Mouse (Mus musculus): ENCODE measurements at regions not wholly inside any gene's neighbourhood (a gene's known extent, or its start where the extent isn't known, plus 50 kb on each side); places are given as distances from the start of the nearest gene placed in this dataset.

DNA sequence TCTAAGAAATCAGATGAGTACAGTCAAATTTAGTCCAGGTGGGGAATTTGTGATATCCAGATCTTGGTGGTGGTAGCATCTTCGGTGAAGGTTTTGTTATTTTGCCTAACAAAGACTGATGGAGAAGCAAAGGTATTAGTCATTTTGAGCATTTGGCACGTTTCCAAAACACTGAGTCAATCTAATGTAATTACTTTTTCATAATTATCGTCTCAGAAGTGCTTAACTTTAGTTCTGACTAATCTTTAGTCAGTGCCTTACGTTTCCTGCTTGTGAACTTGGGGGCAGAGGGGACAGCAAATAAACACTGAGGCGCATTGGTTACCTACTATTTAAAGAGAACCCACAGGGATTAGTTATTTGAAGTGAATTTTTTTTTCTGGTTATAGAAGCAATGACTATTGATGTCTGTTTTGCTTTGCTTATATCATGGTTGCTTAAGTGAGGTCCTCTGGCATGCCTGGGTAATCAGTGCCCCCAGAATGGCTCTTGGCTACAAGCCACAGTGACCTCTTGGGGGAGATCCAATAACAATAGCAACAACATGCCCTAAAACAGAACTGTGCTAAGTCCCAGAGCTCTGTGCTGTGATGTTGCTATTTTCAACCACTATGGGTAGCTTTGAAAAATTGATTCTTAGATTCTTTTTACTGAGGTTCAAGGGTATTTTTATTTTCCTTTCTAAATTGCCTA, 275.1 kb downstream of the Gpat3 start:
- no peak for DNase-seq

- no peak for DNase-seq
Measured at GRCm38 (mm10) chr5:101112151-101112769, 266.7 kb downstream of the Gpat3 start.

- DNase-seq: no peak
Measured at GRCm38 (mm10) chr5:101111619-101112018, 266.1 kb downstream of the Gpat3 start.

DNA sequence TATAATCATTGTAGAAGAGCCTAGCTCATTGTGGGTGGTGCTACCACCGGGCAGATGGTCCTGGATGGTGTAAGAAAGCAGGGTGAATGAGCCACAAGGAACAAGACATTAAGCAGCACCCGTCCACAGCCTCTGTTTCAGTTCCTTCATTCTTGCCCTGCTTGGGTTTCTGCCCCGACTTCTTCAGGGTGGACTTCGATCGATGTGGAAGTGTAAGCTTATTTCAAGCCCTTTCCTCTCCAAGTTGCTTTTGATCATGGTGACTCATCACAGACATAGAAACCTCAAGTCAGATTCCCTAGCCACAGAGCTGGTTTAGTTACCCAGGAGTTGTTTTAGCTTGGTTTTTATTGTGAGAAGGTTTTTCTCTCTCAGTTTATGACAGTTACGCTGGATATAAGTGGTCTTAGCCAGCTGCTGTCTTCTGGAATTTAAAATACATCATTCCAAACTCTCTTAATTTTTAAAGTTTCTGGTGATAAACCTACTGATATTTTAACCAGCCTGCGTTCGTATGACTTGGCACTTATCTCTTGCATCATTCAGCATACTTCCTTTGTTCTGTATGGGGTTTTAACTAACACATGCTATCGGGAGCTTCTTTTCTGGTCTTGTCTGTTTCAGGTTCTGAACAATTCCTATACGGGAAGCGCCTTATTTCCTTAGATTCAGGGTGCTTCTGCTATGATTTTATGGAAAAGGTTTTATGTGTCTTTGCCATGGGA, 255.6 kb downstream of the Gpat3 start:
- no peak for DNase-seq

DNA sequence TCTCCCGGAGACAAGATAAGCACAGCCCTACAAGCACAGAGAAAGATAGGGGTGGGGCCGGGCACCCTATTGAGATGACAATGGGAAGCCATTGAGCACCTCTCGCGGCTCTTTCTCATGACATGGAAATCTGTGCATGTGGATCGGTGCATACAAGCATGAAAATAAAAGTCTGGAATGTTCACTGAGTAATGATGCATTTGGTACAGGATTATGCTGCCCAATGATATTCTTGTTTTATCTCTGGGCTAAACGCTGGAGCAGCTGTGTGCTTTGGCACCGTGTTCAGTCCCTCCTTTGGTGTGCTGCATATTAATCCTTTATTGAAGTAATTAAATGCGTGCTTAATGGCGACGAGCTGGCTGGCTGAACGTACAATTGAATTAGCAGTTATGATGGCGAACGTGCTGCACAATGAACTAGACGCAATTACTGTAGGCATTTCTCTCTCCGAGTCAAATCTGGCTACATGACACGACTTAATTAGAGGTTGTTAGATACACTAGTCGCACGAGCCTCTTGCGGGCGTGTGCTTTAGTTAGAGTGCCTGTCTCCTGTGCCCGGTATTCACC, 245.6 kb downstream of the Gpat3 start:
- DNase-seq: no peak

- DNase-seq: no peak
Measured at GRCm38 (mm10) chr5:101090415-101091026, 245.0 kb downstream of the Gpat3 start.

DNA sequence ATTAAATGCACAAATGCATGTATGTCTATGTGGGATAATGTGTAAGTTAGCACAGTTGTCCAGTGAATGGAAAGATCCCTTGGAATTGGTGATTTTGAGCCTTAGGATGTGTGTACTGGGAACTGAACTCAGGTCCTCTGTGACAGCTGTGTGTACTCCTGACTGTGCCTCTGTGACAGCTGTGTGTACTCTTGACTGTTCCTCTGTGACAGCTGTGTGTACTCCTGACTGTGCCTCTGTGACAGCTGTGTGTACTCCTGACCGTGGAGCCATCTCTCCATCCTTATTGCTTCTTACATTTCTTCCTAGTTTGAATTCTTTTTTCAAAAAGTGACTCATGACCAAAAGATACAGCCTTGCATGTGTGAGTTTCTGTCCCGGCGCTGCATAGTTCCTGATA, 239.7 kb downstream of the Gpat3 start:
- no peak for DNase-seq

DNA sequence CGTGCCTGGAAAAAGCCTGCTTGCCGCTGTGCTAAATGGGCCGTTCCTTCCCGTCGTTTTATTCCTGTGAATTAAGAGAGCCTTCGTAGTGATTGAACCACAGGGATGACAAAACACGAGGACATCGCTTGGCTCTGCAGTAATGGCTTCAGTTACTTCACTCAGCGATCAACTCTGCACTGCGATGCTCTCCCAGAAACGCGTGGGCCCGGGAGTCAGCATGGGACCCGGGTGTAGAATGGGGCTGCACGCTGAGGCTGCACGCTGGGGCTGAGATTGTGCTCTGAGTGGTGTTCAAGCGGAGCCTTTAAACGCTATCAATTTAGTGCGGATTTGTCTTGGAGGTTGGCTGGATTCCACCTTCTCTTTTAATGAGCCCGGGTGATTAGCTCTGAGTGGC, 237.1 kb downstream of the Gpat3 start:
- no peak for DNase-seq

- no peak for DNase-seq
Measured at GRCm38 (mm10) chr5:101064308-101064707, 218.8 kb downstream of the Gpat3 start.

DNA sequence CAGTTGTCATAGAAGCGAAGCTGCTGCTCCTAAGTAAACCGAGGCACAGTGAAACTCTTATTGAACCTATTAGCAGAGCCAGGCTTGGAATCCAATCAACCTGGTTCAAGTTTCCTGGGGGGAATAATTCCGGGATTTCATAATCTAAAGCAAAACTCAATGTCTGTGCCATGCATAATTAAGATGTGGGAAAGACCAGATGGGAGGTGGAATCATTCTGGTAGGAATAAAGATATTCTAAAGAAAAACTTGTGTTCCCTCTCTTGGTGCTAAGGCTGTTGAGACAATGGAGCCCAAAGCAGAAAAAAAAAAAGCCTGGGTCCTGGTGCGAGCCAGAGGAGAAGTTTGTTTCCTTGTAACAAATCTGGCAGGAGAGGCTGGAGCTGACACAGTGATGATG, 217.7 kb downstream of the Gpat3 start:
- DNase-seq: no peak

- no peak for DNase-seq
Measured at GRCm38 (mm10) chr5:101051591-101051990, 206.1 kb downstream of the Gpat3 start.

DNA sequence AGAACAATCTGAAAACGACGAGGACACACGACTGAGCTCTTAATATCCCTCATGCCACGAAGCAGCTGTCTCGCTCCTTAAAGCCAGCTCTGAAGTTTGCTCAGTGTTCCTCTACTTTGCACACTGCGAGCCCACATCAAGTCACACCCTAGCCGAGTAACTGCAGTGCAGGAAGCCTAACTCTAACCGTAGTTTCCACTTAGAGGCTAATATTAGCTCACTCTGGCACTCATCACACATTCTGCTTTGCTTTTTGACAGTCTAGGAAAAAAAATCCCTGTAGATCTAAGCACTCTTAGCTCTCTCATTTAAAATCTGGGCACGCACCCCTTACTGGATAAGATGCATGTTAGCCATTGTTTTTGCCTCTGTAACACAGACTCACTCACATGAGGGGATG, 195.0 kb downstream of the Gpat3 start:
- DNase-seq: no peak

DNA sequence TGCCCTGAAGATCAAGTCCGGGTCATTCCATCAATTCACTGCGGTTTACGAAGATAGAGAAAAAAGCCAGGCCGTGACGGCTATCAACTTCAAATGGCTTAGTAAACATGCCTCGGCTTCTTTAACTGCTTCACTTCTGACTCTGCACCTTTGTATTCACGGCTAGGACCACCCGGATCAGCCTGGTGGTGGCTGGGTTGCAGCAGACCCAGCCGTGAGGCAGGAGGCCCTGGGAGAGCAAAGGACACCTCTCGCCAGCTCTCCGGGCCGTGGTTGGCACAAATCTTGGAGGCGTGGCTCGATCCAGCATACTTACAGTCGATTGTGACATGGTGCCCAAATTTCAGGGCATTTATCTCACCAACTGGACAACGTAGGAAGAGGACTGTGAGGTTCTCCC, 187.5 kb downstream of the Gpat3 start:
- no peak for DNase-seq

DNA sequence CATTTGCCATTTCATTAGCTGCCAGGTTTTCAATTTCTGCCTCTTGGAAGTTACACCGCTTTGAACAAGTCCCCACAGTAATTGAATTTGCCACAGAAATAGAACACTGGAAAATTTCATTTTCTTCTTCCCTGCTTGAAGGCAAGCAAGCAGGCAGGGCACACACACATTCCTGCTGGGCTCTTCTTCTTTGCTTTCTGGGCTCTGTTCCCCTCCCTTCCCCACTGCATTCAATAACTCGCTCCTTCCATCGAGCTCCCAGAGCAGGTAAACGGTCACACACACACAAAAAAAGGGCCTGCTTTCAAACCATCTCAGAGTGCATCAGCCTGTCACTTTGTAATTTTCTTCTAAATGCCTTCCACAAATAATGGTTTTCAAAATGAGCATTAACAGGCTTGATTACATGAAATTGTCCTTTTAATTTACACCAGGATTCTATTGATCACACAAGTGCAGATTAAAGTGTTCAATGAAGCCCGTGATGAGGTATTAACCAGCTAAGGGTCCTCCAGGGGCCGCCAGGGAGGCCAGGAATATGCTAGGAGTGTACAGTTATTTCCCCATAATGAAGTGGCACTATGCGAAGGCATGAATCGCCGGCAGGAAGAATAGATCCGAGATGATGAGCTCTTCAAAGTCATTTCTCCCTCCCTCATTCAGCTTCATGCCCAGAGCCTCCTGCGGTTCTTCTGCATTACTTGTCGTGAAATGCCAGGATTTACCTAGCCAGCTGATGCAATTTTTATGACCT, 186.8 kb downstream of the Gpat3 start:
- no peak for DNase-seq

DNA sequence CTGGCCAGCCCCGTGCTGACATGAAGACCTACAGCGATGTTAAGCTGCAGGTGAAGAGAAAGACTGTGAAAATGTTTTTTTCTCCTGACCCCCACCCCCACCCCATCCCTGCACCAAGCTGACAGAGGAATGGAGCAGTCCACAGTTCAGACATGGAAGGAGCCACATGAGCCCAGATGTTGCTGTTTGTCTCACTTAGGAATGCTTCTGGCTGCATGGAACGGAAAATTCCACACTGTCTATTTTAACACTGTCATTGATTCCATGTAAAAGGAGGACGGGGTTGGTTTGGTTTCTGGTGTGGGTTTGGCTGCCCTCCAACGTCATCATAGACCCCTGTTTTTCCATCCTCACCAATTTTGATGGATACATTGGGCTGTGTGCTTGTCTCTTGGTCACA, 179.3 kb downstream of the Gpat3 start:
- no peak for DNase-seq

GRCm38 (mm10) chr5:101023784-101024183, 178.3 kb downstream of the Gpat3 start:
- no peak for DNase-seq

DNA sequence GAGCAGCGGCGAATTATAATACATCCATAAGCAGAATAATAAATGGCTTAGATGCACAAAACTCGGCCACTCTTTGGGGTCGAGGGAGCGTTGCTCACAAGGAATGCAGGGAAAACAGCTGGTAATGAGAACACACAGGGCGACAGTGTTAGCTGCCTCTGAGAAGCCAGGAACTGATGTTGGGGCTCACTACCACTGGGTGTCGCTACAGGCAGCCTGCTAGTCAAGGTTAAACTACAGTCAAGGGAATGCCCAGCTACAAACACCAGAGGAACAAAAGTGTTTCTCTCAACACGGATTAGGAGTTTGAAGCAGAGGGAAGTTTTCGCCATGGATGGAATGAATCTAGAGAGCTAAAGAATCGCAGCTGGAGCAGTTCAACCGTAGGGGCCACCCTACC, 175.3 kb downstream of the Gpat3 start:
- peak; percentile 25 for DNase-seq

DNA sequence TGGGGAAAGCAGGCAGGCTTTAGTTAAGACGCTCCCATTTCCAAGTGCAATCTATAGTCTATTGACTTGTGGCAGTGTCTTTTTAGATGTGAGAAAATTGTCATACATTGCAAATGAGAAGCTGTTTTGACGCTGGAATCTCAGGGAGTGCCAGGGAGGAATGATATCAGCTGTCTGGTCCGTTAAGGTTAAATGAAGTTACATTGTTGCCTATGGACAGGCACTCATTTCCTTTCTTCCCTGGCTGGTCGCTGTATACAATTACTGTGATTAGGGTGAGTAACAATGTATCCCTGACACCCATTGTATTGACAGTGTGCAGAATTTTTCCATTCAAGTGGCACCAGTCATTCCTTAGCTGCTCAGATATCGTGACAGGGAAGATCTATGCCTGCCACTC, 168.3 kb downstream of the Gpat3 start:
- DNase-seq: no peak

GRCm38 (mm10) chr5:101005216-101005615, 159.7 kb downstream of the Gpat3 start:
- no peak for DNase-seq

GRCm38 (mm10) chr5:101000436-101000835, 154.9 kb downstream of the Gpat3 start:
- DNase-seq: no peak

DNA sequence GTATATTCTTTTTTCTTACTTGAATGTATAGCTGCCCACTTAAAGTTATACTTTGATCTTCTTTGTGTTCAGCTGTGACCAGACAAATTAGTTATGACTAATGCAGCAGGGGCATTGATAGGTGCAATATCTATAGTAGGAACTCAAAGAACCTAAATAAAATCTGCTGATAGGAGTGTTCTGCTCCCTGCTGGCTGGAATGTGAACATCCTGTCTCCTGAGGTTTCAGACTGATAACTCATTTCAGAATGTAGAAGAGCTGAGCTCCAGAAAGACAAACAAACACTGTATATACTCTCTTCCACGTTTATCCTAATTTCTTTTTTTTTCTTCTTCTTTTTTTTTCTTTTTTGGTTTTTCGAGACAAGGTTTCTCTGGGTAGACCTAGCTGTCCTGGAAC, 146.9 kb downstream of the Gpat3 start:
- DNase-seq: no peak

DNA sequence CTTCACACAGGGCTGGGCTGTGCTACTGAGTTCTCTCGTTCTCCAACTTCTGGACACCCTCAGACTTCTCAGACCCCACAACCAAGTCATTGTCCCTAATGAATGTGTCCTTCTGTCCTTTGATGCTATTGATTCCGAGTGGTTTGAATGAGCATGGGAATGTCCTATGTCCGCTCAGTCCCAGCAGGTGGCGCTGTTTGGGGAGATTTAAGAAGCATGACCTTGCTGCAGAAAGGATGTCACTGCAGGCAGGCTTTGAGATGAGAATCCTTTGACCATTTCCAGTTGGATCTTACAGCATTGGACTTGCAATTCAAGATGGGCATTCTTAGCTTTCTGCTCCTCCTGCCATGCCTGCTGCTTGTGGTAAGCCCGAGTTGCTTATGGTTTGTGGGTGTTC, 146.1 kb downstream of the Gpat3 start:
- DNase-seq: peak; percentile 6

DNA sequence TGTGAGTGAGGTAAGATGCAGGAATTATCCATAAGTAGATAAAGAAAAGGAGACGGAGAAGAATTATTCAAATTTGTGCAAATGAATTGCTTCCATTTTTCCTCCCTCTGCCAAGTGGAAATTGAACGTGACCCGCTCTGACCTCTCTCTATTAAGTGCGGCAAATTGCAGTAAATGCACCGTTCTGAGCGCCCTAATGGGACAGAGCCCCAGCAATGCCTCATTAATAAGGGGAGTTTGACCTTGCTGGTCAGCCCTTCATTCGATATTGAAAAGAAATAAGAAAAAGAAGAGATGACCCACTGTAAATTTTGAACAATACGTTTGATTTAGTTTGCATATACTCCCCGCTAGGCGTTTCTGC, 137.0 kb downstream of the Gpat3 start:
- DNase-seq: no peak

Measured in cerebellum, adult 9-11 months (tissue).